Comparison of ENCODE assay signal across 8 mouse cellular contexts in genomic region chr1:39935616-39936015, GRCm38 (mm10). TPM values are rescaled to one million over a fixed set of nuclear protein-coding genes. Genes with fewer than 3 reads are reported as not detected.
A peak's percentile ranks its signal among the peaks of the same experiment; 100 is the strongest.
DNase-seq lines count a peak whose midpoint lies in the region; ATAC-seq and TF ChIP-seq lines count a peak whose summit lies in the region.

No protein-coding gene starts in this region.

- peak overlapping the region; percentile 82 for H3K4me2 ChIP-seq in liver, embryonic 12.5 days

- ATAC-seq in liver, embryonic 12.5 days: no peak

- peaks cover 97% of the 10 kb centered on the region for H3K4me1 ChIP-seq in forebrain, embryonic 10.5 days
- H3K4me1 ChIP-seq in liver, embryonic 12.5 days: peaks cover 70% of the 10 kb centered on the region

- peak overlapping the region; percentile 65 for H3K9ac ChIP-seq in liver, embryonic 12.5 days

- peaks cover 26% of the 10 kb centered on the region for H3K36me3 ChIP-seq in forebrain, embryonic 10.5 days (replicated peaks)
- H3K36me3 ChIP-seq in liver, embryonic 12.5 days: no peaks in the 10 kb centered on the region

- no peaks in the 10 kb centered on the region for H3K9me3 ChIP-seq in forebrain, embryonic 10.5 days
- no peaks in the 10 kb centered on the region for H3K9me3 ChIP-seq in liver, embryonic 12.5 days (replicated peaks)

- no peak for TF ChIP-seq CTCF in gastrocnemius, adult 2 months (IDR thresholded peaks at IDR 0.05)

- no peaks in the 10 kb centered on the region for H3K27me3 ChIP-seq in forebrain, embryonic 10.5 days (ENCODE audit: poor library complexity, severe bottlenecking)
- no peaks in the 10 kb centered on the region for H3K27me3 ChIP-seq in liver, embryonic 12.5 days (replicated peaks)

- WGBS in forebrain, embryonic 10.5 days: 5% methylated on average over 8 of the region's 10 CpGs
- 5% methylated on average over 10 of the region's 10 CpGs for WGBS in liver, embryonic 12.5 days (ENCODE audit: insufficient replicate concordance)

- H3K4me3 ChIP-seq in gastrocnemius, adult 2 months: peak overlapping the region; percentile 64
- H3K4me3 ChIP-seq in forebrain, embryonic 10.5 days: peak overlapping the region; percentile 55
- peak overlapping the region; percentile 66 for H3K4me3 ChIP-seq in liver, embryonic 12.5 days

- peak overlapping the region; percentile 28; the same call in 1 of the 2 replicates for H3K27ac ChIP-seq in gastrocnemius, adult 2 months
- no peak overlapping the region; the same call in 1 of the 2 replicates for H3K27ac ChIP-seq in forebrain, embryonic 10.5 days
- no peak overlapping the region for H3K27ac ChIP-seq in liver, embryonic 12.5 days

- DNase-seq in gastrocnemius, adult 2 months: no peak
- DNase-seq in gastrocnemius, postnatal 25 days: no peak
- DNase-seq in 3T3-L1 (ENCODE audit: low read depth, low spot score): peak; percentile 33
- DNase-seq in forebrain, embryonic 10.5 days (ENCODE audit: extremely low spot score, low spot score): no peak
- DNase-seq in right cerebral cortex, postnatal 14 days: no peak
- no peak for DNase-seq in ovary, postnatal 36 days (ENCODE audit: low spot score)
- DNase-seq in gastrocnemius, postnatal 4 days (ENCODE audit: low spot score in 2 of 2): no peak

- intact Hi-C loops in gastrocnemius, adult 2 months (cut with DNase I): loop anchor here (1.0 to 5.0 kb wide), 3 partner anchors 33 to 249 kb away; partner anchors contain the start of gene Map4k4

RNA-seq across cellular contexts. Expression of gene Map4k4, which starts 34.9 kb away (rescaled TPM):
- total RNA-seq in gastrocnemius, adult 2 months (2021): 10 to 100 TPM; 23.2 to 28.3 TPM
- 10 to 100 TPM; 32.6 to 36.0 TPM for total RNA-seq in gastrocnemius, postnatal 25 days (2021)
- 28.3 and 31.0 TPM in 2 replicates for polyA plus RNA-seq in forebrain, embryonic 10.5 days (2016; fragmentation: Nextera tagmentation; extraction: Ambion mirVana)
- 8.8 and 9.7 TPM in 2 replicates for polyA plus RNA-seq in liver, embryonic 12.5 days (2016; fragmentation: Nextera tagmentation; extraction: Ambion mirVana)
- total RNA-seq in gastrocnemius, postnatal 4 days (2021): 100 to 1,000 TPM; 156 to 168 TPM

Comparison
In these comparisons a context has a peak if more than half of its experiments do, and no peak if none do; other contexts are left out.
1. RNA of gene Map4k4, which starts 34.9 kb away (total RNA-seq): 156 to 168 TPM in gastrocnemius, postnatal 4 days; 32.6 to 36.0 TPM in gastrocnemius, postnatal 25 days and 23.2 to 28.3 TPM in gastrocnemius, adult 2 months; every median in the first group is over 4 times any median in the second.
2. Peak in every context shown above with its lines, with median percentiles within 50 percentile points of each other: H3K4me3 ChIP-seq.